Mouse (Mus musculus) layer of hippocampus, adult 18-20 months (tissue): ENCODE data around the gene Rexo5. TPM values are rescaled to one million over a fixed set of nuclear protein-coding genes. Genes with fewer than 3 reads are reported as not detected.
A peak's percentile ranks its signal among the peaks of the same experiment; 100 is the strongest.

Experiments
- DNase-seq, 2 experiments: peaks; one replicate each; pipeline ENCODE4 v3.0.0; 2022; ENCODE audit warnings: low spot score in 2 of 2
- long read RNA-seq: library from polyadenylated mRNA; stranded (forward); transcript quantifications from one replicate; pipeline ENCODE4 v2.0.0, GENCODE M21; 2021
- total RNA-seq, 2 experiments: library from RNA; stranded (reverse); gene quantifications; 2 replicates each; pipeline ENCODE4 v1.2.3; 2021

The Rexo5 gene
- total RNA-seq = under 1 TPM; 0.74 to 0.97 TPM
- long read RNA-seq = 0 reads

GRCm38 (mm10) chr7:119793586-119794250 lies at the start of gene Rexo5, which contains the start of gene Eri2:
Gene Rexo5 (plus strand): TSS chr7:119794006.
Gene Eri2 (minus strand): TSS chr7:119794058.
- peak; percentile 31 to 70 for DNase-seq

- DNase-seq = no peak
These were observed 49.5 kb upstream of the Rexo5 start for GRCm38 (mm10) chr7:119744321-119744720.

- no peak for DNase-seq
These were observed 47.9 kb upstream of the Rexo5 start for GRCm38 (mm10) chr7:119745869-119746268.

- DNase-seq = no peak
These were observed 45.0 kb upstream of the Rexo5 start for GRCm38 (mm10) chr7:119748761-119749160.

GRCm38 (mm10) chr7:119749942-119750341 lies 43.9 kb upstream of the Rexo5 start:
- no peak for DNase-seq

GRCm38 (mm10) chr7:119753696-119754095 lies 40.1 kb upstream of the Rexo5 start:
- no peak for DNase-seq

GRCm38 (mm10) chr7:119760527-119760951 lies 33.3 kb upstream of the Rexo5 start, which contains the start of gene Acsm3:
Gene Acsm3 (plus strand): TSS chr7:119760923.
- no peak for DNase-seq

GRCm38 (mm10) chr7:119762166-119762697 lies 31.6 kb upstream of the Rexo5 start:
- no peak for DNase-seq

GRCm38 (mm10) chr7:119764377-119764776 lies 29.4 kb upstream of the Rexo5 start:
- no peak for DNase-seq

GRCm38 (mm10) chr7:119766996-119767395 lies 26.8 kb upstream of the Rexo5 start:
- DNase-seq = no peak

GRCm38 (mm10) chr7:119769895-119770294 lies 23.9 kb upstream of the Rexo5 start:
- no peak for DNase-seq

GRCm38 (mm10) chr7:119783453-119783852 lies 10.4 kb upstream of the Rexo5 start:
- no peak for DNase-seq

- DNase-seq = no peak
These were observed 8.9 kb upstream of the Rexo5 start for GRCm38 (mm10) chr7:119784908-119785307.

- no peak for DNase-seq
These were observed 4.8 kb upstream of the Rexo5 start for GRCm38 (mm10) chr7:119789024-119789423.

- no peak for DNase-seq
These were observed 439 bp downstream of the Rexo5 start for GRCm38 (mm10) chr7:119794251-119794638.

GRCm38 (mm10) chr7:119795311-119795710 lies 1.5 kb downstream of the Rexo5 start:
- no peak for DNase-seq

- DNase-seq = no peak
These were observed 6.7 kb downstream of the Rexo5 start for GRCm38 (mm10) chr7:119800488-119800887.

- no peak for DNase-seq
These were observed 7.2 kb downstream of the Rexo5 start for GRCm38 (mm10) chr7:119800991-119801390.

GRCm38 (mm10) chr7:119807396-119807795 lies 13.6 kb downstream of the Rexo5 start:
- DNase-seq = no peak

GRCm38 (mm10) chr7:119808723-119809122 lies 14.9 kb downstream of the Rexo5 start:
- DNase-seq = no peak

- DNase-seq = no peak
These were observed 41.6 kb downstream of the Rexo5 start for GRCm38 (mm10) chr7:119835371-119835770.

GRCm38 (mm10) chr7:119835996-119836777 lies 42.4 kb downstream of the Rexo5 start:
- no peak for DNase-seq
